Comparison of ENCODE assay signal across 15 mouse cellular contexts in genomic region chr2:52867781-52868180, GRCm38 (mm10).
"Had no signal": no experiment of that assay in that cellular context is flagged by ENCODE, and none has a peak within 500 bp of the region (broad histone marks: within the 10 kb centered on the region; RNA-seq: fewer than 3 reads in every experiment).

No protein-coding gene starts in this region.

- ATAC-seq: inflammation-experienced regulatory T-cells, adult 6 months; intestine, postnatal 0 days; midbrain, embryonic 15.5 days had no signal

- H3K4me1 ChIP-seq: megakaryocyte, embryonic 14.5 days had no signal

- H3K27ac ChIP-seq: kidney, postnatal 0 days; limb, embryonic 13.5 days; liver, embryonic 14.5 days; macrophage; midbrain, embryonic 15.5 days; neural tube, embryonic 13.5 days; stomach, embryonic 15.5 days had no signal

- H3K36me3 ChIP-seq: stomach, embryonic 15.5 days had no signal

- DNase-seq: kidney, adult 9 months; left cerebral cortex, postnatal 4 days; retina, postnatal 1 day; thymus, postnatal 4 days had no signal

- H3K9me3 ChIP-seq: midbrain, embryonic 15.5 days; neural tube, embryonic 13.5 days; stomach, embryonic 15.5 days had no signal

- H3K27me3 ChIP-seq: limb, embryonic 13.5 days; midbrain, embryonic 15.5 days; neural tube, embryonic 13.5 days; stomach, embryonic 15.5 days had no signal

- H3K4me2 ChIP-seq: limb, embryonic 13.5 days; midbrain, embryonic 11.5 days; midbrain, embryonic 15.5 days; neural tube, embryonic 13.5 days; stomach, embryonic 15.5 days had no signal

- H3K4me3 ChIP-seq: limb, embryonic 13.5 days; megakaryocyte, embryonic 14.5 days; midbrain, embryonic 15.5 days; neural tube, embryonic 13.5 days; stomach, embryonic 15.5 days had no signal

- H3K9ac ChIP-seq: limb, embryonic 13.5 days; liver, embryonic 14.5 days; midbrain, embryonic 15.5 days; neural tube, embryonic 13.5 days; stomach, embryonic 15.5 days had no signal
